Mouse (Mus musculus) neural tube, embryonic 14.5 days (tissue): ENCODE results near the gene Mef2b. TPM values are rescaled to one million over a fixed set of nuclear protein-coding genes. Genes with fewer than 3 reads are reported as not detected.
"Not testable (repeated sequence)": the region's sequence is repeated elsewhere in the genome, so short reads cannot be mapped to it uniquely, and the experiment has no call there.

Experiments
- ATAC-seq: fragments of 200-750 bp; cut with Nextera tagmentation; 2 replicates; pipeline ENCODE4 v1.8.0; 2017; ENCODE audit warnings: low read depth, mild to moderate bottlenecking, moderate TSS enrichment, moderate library complexity
- H3K27ac ChIP-seq: fragments of 300-500 bp; sonication (generic); 2 replicates; pipeline ENCODE4 v1.5.1; 2014; ENCODE audit warnings: low read depth, mild to moderate bottlenecking, control low read depth, low read length, moderate library complexity, mixed read lengths
- H3K27me3 ChIP-seq: fragments of 300-500 bp; sonication (generic); 2 replicates; pipeline ENCODE4 v1.6.1; 2014; ENCODE audit warnings: low read length; ENCODE audit not compliant: control insufficient read depth, insufficient read depth
- H3K36me3 ChIP-seq: fragments of 300-500 bp; sonication (generic); 2 replicates; pipeline ENCODE4 v1.6.1; 2014; ENCODE audit warnings: low read length, mixed read lengths; ENCODE audit not compliant: control insufficient read depth, insufficient read depth
- H3K4me1 ChIP-seq: fragments of 300-500 bp; sonication (generic); 2 replicates; pipeline ENCODE4 v1.6.1; 2014; ENCODE audit warnings: low read length; ENCODE audit not compliant: control insufficient read depth, insufficient read depth
- H3K4me2 ChIP-seq: fragments of 300-500 bp; sonication (generic); 2 replicates; pipeline ENCODE4 v1.6.1; 2014; ENCODE audit warnings: mild to moderate bottlenecking, low read depth, low read length, control low read depth
- H3K4me3 ChIP-seq: fragments of 300-500 bp; sonication (generic); 2 replicates; pipeline ENCODE4 v1.5.1; 2014; ENCODE audit warnings: low read depth, low read length, control low read depth, mixed read lengths
- H3K9ac ChIP-seq: fragments of 300-500 bp; sonication (generic); replicated peaks from 2 replicates; pipeline ENCODE4 v1.6.1; 2014; ENCODE audit warnings: low read depth, mild to moderate bottlenecking, control low read depth, low read length, mixed read lengths
- H3K9me3 ChIP-seq: fragments of 300-500 bp; sonication (generic); 2 replicates; pipeline ENCODE4 v1.6.1; 2016; ENCODE audit warnings: low read length; ENCODE audit not compliant: control insufficient read depth
- WGBS: fragments of 180-500 bp; shearing (Covaris S2); extraction: QIAGEN DNeasy Blood & Tissue Kit; methylation state at CpG from one replicate; pipeline ENCODE4 v1.1.7; 2014; 5-methylcytosine and 5-hydroxymethylcytosine counted together
- microRNA-seq: library from miRNA; unstranded; fragments of <30 nt; microRNA quantifications from one replicate; pipeline ENCODE4, GENCODE M21; 2016
- polyA plus RNA-seq: library from polyadenylated mRNA; unstranded; fragments of >200 nt; fragmentation: Nextera tagmentation; extraction: Ambion mirVana; gene quantifications from 2 replicates; pipeline ENCODE4 v1.2.1, GENCODE M21; 2014

Mef2b gene
- polyA plus RNA-seq, 1 experiment from 2014 or later, result 0.72 TPM

- H3K9me3 ChIP-seq, result no peaks in the 10 kb centered on the region
- H3K36me3 ChIP-seq, result no peaks in the 10 kb centered on the region
- WGBS, result 68% methylated on average over 5 of the region's 5 CpGs
- no peak for ATAC-seq
- H3K27ac ChIP-seq, result no peak overlapping the region
- no peak overlapping the region for H3K9ac ChIP-seq
- no peak overlapping the region for H3K4me2 ChIP-seq
- H3K4me1 ChIP-seq, result peaks cover 4% of the 10 kb centered on the region; the same call in 1 of the 2 replicates
- no peaks in the 10 kb centered on the region for H3K27me3 ChIP-seq
- H3K4me3 ChIP-seq, result no peak overlapping the region
Measured at GRCm38 (mm10) chr8:70215092-70215491, 75.6 kb downstream of the Mef2b start.

GRCm38 (mm10) chr8:70216161-70216560 lies 76.7 kb downstream of the Mef2b start:
- not testable (repeated sequence) for H3K27me3 ChIP-seq, H3K9me3 ChIP-seq, H3K9ac ChIP-seq, H3K4me3 ChIP-seq, H3K36me3 ChIP-seq, H3K4me2 ChIP-seq, H3K27ac ChIP-seq, H3K4me1 ChIP-seq, ATAC-seq
- 77% methylated on average over 3 of the region's 3 CpGs for WGBS

- Histone ChIP-seq H3K27me3 (no peaks in the 10 kb centered on the region), H3K4me3 (no peak overlapping the region), H3K4me2 (no peak overlapping the region), H3K27ac (no peak overlapping the region), H3K4me1 (no peaks in the 10 kb centered on the region), H3K36me3 (no peaks in the 10 kb centered on the region), H3K9me3 (no peaks in the 10 kb centered on the region), H3K9ac (no peak overlapping the region)
- no peak for ATAC-seq
- 75% methylated on average over 1 of the region's 1 CpGs for WGBS
Measured at GRCm38 (mm10) chr8:70216566-70216965, 77.1 kb downstream of the Mef2b start.

Small RNA genes within 50 kb of the gene (microRNA-seq; reads per million reads assigned to microRNA genes)
- gene Mir7066, result 2.8 reads per million, percentile 2 among the genes with 10 or more reads in this experiment

Other genes with a start within 250 kb of the Mef2b start
- gene Tssk6, start 237.5 kb upstream of the Mef2b start, polyA plus RNA-seq, result 4.1 and 4.3 TPM in 2 replicates
- 176 and 194 TPM in 2 replicates for gene Ndufa13, start 237.2 kb upstream of the Mef2b start, polyA plus RNA-seq
- gene Yjefn3, start 237.0 kb upstream of the Mef2b start, polyA plus RNA-seq, result 11.5 and 12.3 TPM in 2 replicates
- 20.9 and 27.5 TPM in 2 replicates for gene Gatad2a, start 143.3 kb upstream of the Mef2b start, polyA plus RNA-seq
- gene Mau2, start 97.0 kb upstream of the Mef2b start, polyA plus RNA-seq, result 73.5 and 77.9 TPM in 2 replicates
- 47.1 and 52.9 TPM in 2 replicates for gene Sugp1, start 96.9 kb upstream of the Mef2b start, polyA plus RNA-seq
- gene Tm6sf2, start 66.8 kb upstream of the Mef2b start, polyA plus RNA-seq, result 1.3 and 2.1 TPM in 2 replicates
- 0.73 and 0.84 TPM in 2 replicates for gene Hapln4, start 56.3 kb upstream of the Mef2b start, polyA plus RNA-seq
- 154 and 176 TPM in 2 replicates for gene Ncan, start 18.8 kb upstream of the Mef2b start, polyA plus RNA-seq
- 22.9 and 35.3 TPM in 2 replicates for gene Nr2c2ap, start 8.4 kb upstream of the Mef2b start, polyA plus RNA-seq
- gene Rfxank, start 557 bp upstream of the Mef2b start, polyA plus RNA-seq, result 9.4 and 12.2 TPM in 2 replicates
- 63.7 and 72.3 TPM in 2 replicates for gene Borcs8, start 212 bp upstream of the Mef2b start, polyA plus RNA-seq
- gene Tmem161a, start 32.6 kb downstream of the Mef2b start, polyA plus RNA-seq, result 28.3 and 34.8 TPM in 2 replicates
- 7.6 and 10.0 TPM in 2 replicates for gene Slc25a42, start 72.6 kb downstream of the Mef2b start, polyA plus RNA-seq
- gene Sugp2, start 94.5 kb downstream of the Mef2b start, polyA plus RNA-seq, result 77.1 and 78.6 TPM in 2 replicates
- 95.5 and 106 TPM in 2 replicates for gene Armc6, start 94.8 kb downstream of the Mef2b start, polyA plus RNA-seq
- gene Homer3, start 143.1 kb downstream of the Mef2b start, polyA plus RNA-seq, result 16.8 and 25.5 TPM in 2 replicates
- gene Ddx49, start 162.8 kb downstream of the Mef2b start, polyA plus RNA-seq, result 44.5 and 45.9 TPM in 2 replicates
- 285 and 327 TPM in 2 replicates for gene Cope, start 162.8 kb downstream of the Mef2b start, polyA plus RNA-seq
- gene Cers1, start 176.1 kb downstream of the Mef2b start, polyA plus RNA-seq, result 33.4 and 42.9 TPM in 2 replicates
- gene Gdf1, start 190.1 kb downstream of the Mef2b start, polyA plus RNA-seq, result 2.1 and 7.5 TPM in 2 replicates
- 14.4 and 15.0 TPM in 2 replicates for gene Upf1, start 213.6 kb downstream of the Mef2b start, polyA plus RNA-seq
- 0.20 and 0.41 TPM in 2 replicates for gene Comp, start 233.8 kb downstream of the Mef2b start, polyA plus RNA-seq